Mouse (Mus musculus) monocyte, adult 2 months (primary cell): ENCODE results near the gene Prr13.

Experiments
- DNase-seq, 2 experiments: peaks; one replicate each; pipeline ENCODE4 v3.0.0; 2022; ENCODE audit warnings: low spot score in 2 of 2, low read depth in 1 of 2

Gene Prr13

GRCm38 (mm10) chr15:102458904-102459317, at the start of gene Prr13:
TSS of gene Prr13 (plus strand) at chr15:102459028.
- peak; percentile 78 to 80 for DNase-seq

- DNase-seq = no peak
These were observed 49.5 kb upstream of the Prr13 start for GRCm38 (mm10) chr15:102409286-102409685.

- no peak for DNase-seq
These were observed 47.8 kb upstream of the Prr13 start for GRCm38 (mm10) chr15:102411077-102411476.

- DNase-seq = no peak
These were observed 45.1 kb upstream of the Prr13 start for GRCm38 (mm10) chr15:102413687-102414086.

DNA sequence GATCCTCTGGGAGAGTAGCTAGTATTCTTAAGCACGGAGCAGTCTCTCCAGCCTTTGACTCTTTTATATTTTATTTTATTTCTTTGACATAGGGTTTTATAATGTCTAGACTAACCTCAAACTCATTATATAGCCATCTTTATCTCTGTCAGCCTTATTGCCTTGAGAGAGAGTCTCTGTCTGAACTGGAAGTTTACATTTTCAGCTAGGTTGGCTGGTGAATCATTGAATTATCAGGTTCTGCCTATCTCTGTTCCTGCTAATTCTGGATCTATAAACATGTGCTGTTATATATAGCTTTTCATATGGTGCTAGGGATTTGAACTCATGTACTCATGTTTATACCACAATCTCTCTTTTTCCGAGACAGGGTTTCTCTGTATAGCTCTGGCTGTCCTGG, 41.3 kb upstream of the Prr13 start:
- DNase-seq = no peak

DNA sequence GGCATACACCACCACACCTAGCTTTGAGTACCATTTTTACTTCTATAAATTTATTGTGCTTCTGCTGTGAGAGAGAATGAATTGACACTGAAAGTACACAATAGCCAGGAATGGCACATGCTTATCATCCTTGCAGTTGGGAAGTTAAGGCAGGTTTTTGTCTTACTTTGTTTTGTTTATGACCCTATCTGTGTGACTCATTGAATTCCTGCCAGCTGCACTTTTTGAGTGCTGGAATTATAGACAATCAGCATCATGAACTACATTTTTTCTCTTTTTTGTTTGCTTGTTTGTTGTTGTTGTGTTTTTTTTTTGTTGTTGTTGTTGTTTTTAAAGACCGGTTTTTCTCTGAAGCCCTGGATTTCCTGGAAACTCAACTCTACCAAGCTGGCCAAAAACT, 37.8 kb upstream of the Prr13 start:
- no peak for DNase-seq

DNA sequence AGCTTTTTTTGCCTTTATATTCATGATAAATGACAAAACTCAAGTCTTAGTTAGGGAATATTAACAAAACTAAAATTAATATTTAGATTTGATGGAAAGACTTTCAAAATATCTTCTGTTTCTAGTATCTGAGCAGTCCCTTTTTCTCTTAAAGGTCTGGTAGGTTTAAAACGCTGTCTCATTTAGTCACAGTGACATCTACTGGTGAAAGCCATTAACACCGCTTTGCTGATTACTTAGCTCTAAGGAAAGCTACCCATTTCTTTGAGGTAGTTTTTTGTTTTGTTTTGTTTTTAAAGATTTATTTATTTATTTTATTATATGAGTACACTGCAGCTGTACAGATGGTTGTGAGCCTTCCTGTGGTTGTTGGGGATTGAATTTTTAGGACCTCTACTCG, 37.4 kb upstream of the Prr13 start:
- DNase-seq = no peak

DNA sequence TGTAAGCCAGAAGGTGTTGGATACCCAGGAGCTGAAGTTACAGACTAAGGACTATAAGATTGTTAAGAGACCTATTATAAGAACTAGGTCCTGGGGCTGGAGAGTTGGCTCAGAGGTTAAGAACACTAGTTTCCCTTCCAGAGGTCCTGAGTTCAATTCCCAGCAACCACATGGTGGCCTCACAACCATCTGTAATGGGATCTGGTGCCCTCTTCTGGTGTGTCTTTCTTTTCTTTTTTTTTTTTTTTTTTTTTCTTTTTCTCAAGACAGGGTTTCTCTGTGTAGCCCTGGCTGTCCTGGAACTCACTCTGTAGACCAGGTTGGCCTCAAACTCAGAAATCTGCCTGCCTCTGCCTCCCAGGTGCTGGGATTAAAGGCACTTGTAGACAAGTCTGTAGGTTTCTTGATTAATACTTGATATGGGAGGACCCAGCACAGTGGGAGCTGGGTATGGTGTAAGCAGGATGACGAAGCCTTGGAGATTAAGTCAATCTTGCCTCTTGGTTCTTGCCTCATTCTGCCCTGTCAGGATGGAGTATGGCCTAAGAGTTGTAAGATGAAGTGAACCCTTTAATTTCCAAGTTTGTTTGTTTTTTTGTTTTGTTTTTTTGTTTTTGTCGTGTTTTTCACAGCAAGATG, 35.1 kb upstream of the Prr13 start:
- DNase-seq = no peak

- DNase-seq = no peak
These were observed 34.2 kb upstream of the Prr13 start for GRCm38 (mm10) chr15:102424657-102425056.

- DNase-seq = no peak
These were observed 31.9 kb upstream of the Prr13 start for GRCm38 (mm10) chr15:102426963-102427362.

DNA sequence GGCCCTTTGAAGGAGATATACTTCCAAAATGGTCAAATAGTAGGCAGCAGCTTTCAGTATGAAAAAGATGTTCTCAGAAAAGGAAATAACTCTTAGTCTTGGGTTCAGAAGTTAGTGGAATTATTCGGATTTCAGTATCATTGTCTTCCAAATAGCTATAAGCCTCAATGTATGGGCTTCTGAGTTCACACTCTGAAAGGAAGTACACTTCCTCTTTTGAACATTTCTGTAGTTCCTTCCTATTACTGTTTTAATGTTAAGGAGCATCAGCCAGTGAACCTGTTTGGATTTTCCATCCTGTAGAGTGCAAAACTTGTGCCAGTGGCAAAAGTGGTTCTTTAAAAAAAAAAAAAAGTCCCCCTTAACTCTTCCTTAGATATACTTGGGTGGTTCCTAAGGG, 26.8 kb upstream of the Prr13 start:
- no peak for DNase-seq

GRCm38 (mm10) chr15:102433173-102433572, 25.7 kb upstream of the Prr13 start:
- DNase-seq = no peak

DNA sequence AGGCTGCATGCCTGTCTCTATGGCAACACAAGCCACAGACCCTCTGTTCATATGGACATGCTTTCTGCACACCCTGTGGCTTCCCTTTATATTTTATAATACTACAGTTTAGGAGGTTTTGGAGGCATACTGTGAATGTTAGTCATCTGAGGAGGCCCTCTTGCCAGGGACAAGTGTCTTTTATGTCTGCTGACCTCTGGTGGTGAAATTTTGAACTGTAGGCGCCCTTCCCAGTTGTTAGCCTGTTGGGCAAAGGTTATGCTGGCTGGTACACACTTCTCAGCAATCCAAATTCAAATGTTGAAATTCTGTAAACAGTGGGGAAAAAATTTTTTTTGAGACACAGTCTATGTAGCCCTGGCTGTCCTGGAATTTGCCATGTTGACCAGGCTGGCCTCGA, 16.3 kb upstream of the Prr13 start:
- peak; percentile 31 to 67 for DNase-seq

DNA sequence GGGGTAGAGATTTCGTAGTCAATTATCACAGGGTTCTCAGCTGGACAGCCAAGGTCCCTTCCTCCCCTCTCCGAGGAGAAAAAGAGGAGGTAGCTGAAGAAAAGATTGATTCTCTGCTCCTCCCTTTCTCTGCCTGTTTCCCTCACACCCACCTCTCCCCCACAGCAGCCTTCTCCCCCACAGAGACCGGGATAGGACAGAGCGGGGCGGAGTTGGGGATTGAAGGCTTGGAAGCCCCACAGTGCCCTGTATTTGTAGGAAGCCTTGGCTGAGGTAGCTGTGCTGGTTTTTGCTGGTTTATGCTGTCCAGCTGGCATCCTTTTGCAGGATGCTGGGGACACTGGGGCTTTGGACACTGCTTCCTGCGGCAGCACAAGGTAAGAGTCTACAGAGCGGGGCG, 13.7 kb upstream of the Prr13 start, which contains the start of gene Amhr2:
Gene Amhr2, plus strand, starts transcription at position 222 of the 400 bp plus-strand sequence.
- DNase-seq = no peak

DNA sequence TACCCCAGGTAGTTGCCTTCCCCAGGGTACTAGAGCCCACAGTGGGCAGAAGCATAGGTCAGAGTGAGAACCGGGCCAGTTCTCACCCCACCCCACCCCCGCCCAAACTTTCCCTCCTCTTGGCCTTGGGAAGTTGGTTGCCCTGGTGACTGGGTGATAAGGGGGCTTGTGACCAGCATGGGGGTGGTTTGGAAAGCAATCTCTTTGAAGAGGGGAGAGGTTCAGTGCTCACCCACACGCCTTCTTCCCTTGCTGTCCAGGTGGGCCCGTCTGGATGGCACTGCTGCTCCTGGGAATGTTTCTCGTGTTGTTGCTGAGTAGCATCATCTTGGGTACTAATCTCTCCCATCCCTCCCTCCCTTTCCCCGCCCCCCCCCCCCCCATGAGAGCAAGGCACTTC, 12.4 kb upstream of the Prr13 start:
- DNase-seq = no peak

DNA sequence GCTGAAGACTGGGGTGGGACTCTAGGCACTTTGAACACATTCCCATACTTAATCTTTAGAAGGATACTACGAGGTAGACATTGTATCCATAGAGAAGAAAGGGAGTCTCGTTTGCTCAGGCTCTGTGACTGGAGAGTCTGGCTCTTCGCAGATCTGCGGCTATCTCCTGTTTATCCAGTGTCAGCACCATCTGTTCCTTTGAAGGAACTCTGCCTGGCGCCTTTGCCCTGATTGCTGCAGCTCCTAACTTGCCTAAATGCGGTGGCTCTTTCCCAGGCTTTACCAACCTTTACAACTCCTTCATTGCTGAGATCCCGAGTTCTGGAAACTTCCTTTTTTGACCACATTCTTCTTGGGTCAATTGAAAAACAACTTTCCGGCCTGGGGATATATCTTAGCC, 9.5 kb upstream of the Prr13 start:
- no peak for DNase-seq

GRCm38 (mm10) chr15:102450928-102451327, 7.9 kb upstream of the Prr13 start:
- no peak for DNase-seq

GRCm38 (mm10) chr15:102451666-102452430, 7.0 kb upstream of the Prr13 start:
- DNase-seq = no peak

DNA sequence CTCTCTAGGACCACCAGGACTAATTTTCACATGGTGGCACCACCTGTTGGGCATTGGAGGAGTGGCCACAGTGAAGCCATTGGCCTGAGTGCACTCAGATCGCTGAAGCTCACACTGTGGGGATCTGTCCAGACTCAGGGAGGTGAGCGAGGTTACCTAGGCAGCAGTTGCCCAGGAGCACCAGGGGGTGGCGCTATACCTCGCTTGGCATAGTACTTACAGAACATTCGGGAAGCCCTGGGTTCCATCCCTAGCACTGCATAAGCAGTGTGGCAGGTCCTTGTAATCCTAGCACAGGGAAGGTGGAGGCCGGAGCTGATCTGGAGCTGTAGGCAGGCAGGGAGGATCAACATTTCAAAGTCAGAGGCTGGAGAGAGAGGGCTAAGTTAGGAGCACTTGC, 2.8 kb upstream of the Prr13 start:
- DNase-seq = no peak

- DNase-seq = no peak
These were observed 635 bp upstream of the Prr13 start for GRCm38 (mm10) chr15:102458050-102458736.

DNA sequence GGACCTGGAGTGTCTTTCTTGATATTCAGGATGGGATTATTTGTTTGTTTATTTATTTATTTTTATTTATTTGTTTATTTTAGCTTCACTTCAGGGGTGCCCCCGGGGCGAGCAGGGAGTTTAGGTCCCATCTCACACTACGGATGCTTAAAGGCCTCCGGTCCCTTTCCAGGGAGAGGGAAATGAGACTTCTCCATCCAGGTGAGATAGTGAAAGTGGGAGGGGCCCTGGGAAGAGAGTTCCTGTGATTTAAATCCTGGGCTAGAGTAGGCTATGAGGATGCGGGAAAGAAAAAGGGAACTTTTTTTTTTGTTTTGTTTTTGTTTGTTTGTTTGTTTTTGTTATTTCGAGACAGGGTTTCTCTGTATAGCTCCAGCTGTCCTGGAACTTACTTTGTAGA, 553 bp downstream of the Prr13 start:
- DNase-seq = no peak

GRCm38 (mm10) chr15:102459847-102460246, 1.0 kb downstream of the Prr13 start:
- no peak for DNase-seq
